Mouse (Mus musculus) mouse trophoblast stem cell (cell line): ENCODE measurements around the gene Rap1gap2.

Source experiments
- in situ Hi-C, 2 experiments: fragments of 300-500 bp; cut with MseI, MboI; formaldehyde crosslinking; loops; 2 replicates in 1 of 2; 3 replicates in 1 of 2; pipeline ENCODE4 v1.15.1; 2025

The Rap1gap2 gene

DNA sequence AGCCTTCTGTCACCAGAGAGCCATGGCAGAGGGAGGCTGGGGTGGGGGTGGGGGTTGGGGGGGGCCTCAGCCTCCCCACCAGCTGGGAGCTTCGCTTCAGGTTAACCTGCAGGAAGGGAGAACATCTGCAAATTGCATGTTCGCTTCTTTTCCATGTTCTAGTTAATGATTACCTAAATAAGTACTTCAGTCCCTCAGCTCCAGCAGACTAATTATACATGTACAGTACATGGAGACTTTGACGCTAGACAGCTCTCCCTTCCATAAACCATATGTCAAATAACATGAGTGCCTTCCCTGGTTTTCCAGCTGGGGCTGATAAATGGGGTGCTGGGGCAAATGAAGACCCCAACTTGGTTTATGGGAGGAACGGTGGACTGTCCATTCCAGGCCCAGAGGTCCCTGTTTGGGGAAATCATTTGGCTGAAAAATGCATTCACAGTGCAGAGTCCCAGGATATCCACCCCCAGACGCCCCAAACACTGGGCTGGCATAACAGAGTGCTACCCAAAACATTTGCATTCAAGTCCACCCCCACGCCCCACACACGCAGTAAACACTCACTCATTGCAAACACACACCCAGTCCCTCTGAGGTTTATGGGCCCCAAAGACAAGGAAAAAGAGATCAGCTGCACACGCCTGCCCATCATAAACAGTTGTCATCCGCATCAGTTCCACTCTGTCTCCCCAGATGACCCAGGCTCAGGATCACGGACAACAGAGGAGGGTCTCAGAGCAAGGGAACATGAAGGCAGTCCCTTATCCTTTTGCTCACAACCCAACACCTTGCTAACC lies 146.3 kb downstream of the Rap1gap2 start:
- in situ Hi-C loops: no loop called here

DNA sequence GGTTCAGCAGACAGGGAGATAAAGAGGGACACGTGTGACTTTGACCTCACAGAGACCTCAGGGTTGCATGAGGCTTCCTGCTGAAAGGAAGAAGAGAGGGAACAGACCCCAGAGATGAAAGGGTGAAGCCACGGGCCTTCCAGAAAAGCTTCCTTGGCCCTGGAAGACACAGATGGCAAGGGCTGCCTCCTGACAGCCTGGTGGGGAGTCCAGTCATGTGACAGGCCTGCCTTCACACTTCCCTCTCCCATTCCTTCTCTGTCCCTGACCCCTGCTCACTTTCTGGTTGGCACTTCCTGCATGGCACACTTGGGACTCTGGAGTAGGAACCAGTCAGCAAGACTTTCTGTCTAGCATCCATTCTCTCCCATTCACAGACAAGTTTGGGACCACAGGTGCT lies 148.1 kb downstream of the Rap1gap2 start:
- in situ Hi-C loops: no loop called here

DNA sequence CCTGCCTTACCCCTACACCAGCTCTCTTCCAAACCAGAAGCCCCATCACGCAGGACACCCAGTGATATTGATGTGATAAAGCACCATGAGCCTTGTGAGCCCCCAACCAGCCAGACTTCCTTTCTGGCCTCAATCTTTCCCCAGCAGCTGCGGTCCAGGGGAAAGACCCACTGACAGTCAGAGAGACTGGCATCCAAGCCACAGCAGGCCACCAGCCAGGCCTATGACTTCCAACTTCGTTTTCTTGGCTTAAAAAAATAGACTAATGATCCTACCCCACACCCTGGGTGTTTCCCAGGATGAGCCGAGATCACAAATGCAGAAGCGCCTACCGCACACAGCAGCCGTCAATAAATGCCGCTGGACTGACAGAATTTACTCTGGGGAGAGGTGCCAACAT lies 151.1 kb downstream of the Rap1gap2 start:
- in situ Hi-C loops: no loop called here

DNA sequence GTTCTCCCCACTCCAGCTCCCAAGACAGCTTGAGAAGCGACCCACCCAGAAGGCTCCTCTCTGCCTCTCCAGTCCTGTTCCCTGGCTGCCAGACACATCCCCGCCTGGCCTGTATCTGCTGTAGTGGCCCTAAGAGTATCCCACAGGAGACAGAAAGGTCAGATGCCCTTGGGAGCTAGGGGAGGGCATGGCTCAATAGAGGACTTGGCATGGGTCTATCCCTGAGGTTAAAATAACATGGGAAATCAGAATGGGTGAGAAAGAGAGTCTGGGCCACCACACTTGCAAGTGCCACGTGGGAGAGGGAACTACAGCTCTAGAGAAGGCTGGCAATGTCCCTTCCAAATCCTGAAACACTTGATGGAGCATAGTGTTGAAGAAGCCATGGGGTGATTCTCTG lies 152.3 kb downstream of the Rap1gap2 start:
- in situ Hi-C loops: no loop called here

DNA sequence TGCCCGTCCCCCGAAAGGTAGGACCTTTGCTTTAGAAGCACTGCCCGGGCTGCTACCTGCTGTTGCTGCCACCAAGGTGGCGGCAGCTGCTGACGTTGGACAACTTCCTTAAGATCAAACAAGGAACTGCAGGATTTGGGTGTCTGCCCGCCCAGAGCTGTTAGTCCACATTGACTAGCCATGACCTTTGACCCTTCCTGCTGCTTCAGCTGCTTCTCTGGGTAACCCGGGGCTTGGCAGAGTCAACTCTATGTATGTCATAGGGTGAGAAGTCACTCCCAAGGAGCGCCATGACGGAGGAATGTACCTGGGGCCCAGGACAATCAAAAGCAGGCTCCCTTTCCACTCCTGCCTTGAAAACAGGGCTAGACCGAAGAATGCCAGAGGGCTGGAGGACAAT lies 153.5 kb downstream of the Rap1gap2 start:
- in situ Hi-C loops: no loop called here

DNA sequence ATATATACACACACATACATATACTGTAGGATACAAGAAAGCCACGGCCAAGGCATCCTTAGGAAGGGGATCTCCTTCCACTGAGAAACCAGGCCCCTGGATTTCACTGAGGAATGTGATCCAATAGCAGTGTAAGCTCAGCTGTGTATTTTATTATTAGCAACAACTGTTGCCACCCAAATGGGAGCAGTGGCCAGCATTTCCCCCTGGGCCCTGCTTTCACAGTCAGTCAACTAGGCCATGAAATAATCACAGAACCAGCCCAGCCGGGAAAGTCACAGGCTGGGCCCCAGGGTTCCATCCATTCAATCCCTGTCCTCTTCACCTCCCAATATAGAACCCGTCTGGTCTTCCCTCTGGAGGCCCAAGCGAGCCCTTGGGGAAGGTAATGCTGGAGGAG lies 162.2 kb downstream of the Rap1gap2 start:
- in situ Hi-C loops: no loop called here

DNA sequence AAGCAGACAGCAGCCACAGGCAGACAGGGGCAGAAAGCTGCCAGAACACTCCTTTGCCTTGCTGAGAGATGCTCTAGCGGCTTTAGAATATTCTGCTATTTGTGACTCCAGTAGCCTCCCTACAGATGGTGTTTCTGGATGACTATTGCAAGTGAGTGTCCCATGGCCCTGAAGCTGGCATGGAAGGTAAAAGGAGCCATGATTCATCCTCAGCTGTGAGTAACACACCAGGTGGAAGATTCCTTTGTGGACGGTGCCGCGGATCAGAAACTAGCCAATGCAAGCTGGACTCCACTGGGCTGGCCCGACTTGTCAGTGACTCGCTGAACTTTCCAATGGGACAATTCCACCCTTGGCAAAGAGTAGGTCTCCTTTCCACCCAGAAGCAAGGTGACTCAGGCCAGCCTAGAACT lies 162.7 kb downstream of the Rap1gap2 start:
- in situ Hi-C loops: no loop called here

DNA sequence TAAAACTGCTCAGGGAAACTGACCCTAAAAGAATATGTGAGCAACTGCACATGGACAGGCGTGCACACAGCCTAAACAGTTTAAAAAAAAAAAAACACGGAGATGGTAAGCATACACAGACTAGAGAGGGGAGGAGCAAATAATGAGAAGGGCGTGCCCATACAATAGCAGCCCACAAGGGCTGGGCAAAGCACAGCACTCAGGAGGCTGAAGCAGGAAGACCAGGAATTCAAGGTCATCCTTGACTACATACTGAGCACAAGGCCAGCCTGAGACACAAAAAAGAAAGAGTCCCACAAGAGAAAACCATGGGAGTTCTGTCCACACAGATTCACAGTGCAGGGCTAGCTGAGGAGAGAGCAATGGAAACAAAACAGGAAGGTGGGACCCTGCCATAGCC lies 165.1 kb downstream of the Rap1gap2 start:
- in situ Hi-C loops: no loop called here

DNA sequence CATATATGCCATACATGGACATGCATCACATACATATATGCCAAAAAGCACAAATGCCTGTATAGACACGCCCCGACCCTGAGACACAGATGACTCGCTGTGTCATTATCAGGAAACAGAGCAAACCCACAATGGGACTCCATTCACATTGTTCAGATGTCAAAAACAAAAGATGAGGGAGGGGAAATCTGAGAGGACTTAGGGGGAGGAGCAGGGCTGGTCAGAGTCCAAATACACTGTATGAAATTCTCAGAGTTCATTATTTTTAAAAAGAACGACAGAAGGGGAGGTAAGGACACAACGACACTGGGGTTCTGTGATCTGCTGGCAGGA lies 166.8 kb downstream of the Rap1gap2 start:
- in situ Hi-C loops: no loop called here

DNA sequence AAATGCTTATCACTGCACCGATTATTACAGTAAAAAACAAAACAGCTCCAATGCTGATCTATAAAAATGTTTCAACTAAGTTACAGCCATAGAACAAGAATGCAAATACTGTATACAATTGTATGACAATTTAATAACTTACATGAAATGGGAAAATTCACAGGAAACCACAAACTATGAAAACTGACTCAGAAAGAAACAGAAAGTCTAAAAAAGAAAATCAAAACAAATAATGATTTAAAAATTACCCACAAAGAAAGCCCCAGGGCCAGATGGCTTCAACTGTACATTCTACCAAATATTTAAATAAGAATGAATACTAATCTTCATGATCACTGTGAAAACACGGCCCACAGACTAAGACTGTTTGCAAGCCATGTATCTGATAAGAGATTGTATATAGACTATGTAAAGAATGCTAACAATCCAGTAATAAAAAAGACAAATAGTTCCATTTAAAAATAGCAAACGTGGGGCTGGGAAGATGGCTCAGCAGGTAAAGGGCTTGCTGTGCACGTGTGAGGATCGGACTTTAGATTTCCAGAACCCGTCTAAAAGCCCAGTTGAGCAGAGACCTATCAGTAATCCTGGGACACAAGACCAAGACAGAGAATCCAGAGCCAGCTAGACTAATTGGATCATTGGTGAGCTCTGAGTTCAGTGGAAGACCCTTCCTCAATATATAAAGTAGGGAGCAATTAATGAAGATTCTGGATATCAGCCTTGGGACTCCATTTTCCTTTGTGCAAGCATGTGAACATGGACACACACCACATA lies 167.4 kb downstream of the Rap1gap2 start:
- in situ Hi-C loops: no loop called here

DNA sequence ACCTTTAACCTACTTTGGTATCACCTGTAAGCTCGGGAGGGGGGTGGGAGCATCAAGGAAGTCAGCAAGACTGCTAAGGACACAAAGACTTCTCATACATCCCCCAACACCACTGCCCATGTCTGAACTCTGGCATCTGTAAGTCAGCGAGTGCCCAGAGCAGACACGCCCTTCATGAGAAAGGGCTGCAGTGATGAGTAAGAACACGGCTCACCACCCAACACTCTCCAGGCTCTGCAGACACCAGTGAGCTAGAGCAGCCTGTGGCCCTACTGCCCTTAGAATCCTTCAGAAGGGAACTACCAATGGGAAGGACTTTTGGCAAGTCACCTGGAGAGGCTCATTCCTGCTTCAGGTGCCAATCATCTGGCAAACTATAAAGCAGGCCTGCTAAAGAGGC lies 168.3 kb downstream of the Rap1gap2 start:
- in situ Hi-C loops: no loop called here

DNA sequence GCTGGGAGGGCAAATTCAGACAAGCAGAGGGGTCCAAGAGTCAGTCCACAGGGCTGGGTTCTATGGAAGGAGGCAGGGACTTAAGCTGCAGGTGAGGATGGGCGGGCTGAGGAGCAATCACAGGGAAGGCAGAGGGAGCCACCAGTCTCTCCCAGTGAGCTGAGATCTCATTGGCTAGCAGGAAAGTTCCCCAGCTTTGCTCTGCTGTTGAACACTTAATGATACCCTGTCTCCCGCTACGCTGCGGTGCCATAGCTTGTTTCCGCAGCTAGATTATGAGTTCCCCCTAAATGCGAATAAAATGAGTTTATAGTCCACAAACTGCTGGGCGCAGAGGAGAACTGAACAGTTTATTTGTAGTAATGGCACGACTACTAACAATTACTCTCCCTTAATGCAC lies 170.6 kb downstream of the Rap1gap2 start:
- in situ Hi-C loops: no loop called here

DNA sequence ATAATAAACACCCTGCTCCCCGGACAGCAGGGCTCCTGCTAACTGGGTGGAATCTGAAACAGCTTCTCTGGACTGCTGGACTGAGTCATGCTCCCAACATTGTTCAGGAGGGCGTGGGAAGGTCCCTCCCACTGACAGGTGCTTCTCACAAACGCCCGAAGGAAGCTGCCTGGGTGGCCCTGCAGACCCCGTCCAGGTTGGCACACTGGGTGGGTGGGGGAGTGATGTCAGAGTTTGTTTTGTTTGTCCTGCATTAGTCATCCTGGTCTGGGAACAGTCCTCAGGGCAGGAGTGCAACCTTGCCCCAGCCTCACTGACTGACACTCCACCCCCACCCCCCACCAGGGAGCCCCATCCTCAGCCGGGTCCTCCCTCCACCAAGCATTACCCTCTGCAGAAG lies 171.5 kb downstream of the Rap1gap2 start:
- in situ Hi-C loops: no loop called here

DNA sequence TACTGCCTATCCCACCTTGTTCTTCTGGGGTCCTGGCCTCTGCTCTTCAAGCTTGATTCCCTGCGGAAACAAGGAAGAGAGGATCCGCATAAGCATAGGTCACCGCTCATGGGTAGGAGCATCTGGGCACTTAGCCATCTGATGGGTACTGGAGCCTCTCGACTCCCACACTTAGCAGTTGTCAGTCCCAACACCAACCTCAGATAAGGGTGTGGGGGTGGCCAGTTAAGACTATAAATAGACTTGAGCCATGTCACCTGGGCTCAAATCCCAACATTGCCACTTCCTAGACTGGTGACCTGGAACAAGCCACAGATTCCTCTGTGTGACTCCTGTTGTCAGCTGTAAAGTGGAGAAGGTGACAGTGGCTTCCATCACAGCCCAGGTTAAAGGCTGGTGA lies 172.5 kb downstream of the Rap1gap2 start:
- in situ Hi-C loops: no loop called here

DNA sequence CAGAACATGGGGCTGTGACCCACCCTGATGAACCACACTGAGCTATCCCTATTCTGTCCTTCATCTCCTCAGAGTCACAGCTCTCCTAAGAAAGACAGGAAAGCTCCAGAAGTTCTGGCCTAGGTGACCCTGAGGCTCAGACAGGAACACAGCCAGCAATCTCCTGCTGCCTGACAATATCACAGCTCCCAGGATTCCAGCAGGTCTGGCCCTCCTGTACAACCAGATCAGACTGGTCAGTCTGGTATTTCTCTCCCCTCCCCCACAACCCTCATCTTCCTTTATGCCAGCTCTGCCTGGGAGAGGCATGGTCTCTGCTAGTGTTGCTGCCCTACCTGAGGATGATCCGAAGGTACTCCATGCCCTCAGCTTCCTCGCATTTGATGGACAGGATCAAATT lies 175.3 kb downstream of the Rap1gap2 start:
- in situ Hi-C loops: no loop called here

DNA sequence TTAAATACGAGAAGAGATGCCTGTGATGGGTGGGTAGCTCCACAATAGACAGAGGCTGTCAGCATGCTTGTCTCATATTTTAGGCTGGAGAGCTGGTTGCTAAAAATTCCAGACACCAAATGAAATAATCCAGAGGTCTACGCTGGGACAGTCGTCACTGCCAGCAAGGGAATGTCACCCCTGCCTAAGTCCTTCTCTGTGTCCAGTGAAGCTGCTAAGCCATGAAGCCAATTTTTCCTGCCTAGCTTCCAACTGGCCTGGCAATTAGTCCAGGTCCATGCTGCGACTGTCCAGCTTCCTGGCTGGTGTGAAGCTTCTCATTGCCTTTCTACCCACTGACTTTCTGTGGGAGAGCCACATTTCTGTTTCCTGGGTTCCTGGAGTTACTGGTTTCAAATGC lies 177.7 kb downstream of the Rap1gap2 start:
- in situ Hi-C loops: no loop called here

DNA sequence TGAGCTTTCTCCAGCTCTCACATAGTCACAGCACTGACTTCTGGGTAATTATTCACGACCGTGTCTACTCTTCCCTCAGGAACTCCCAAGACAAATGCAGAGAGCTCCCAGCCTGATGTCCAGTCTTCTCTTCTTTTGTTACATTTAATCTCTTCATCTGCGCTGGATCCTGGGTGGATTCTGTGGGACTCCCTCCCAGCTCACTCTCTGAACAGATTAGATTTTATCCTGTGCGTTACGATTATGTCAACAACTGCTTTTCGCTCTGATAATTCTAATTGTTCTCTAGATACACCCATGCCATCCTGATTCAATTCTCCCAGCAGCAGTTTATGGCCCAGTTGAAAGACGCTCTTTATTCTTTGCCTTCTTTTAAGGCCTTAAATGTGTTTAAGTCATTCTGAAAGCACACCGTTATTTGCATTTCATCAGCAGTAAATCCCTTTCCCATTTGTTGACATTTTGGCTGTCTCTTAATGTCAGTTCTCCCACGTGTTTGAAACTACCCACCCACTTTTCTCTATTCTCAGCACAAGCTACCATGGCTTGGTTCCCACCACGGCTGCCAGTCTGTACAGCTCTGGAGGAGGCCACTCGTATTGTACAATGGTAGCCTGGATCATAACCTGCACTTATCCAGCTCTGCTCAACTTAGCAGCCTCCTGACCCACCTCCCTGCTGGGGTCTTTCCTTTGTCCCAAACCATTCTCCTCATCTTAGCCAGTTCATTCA lies 180.8 kb downstream of the Rap1gap2 start:
- in situ Hi-C loops: no loop called here

DNA sequence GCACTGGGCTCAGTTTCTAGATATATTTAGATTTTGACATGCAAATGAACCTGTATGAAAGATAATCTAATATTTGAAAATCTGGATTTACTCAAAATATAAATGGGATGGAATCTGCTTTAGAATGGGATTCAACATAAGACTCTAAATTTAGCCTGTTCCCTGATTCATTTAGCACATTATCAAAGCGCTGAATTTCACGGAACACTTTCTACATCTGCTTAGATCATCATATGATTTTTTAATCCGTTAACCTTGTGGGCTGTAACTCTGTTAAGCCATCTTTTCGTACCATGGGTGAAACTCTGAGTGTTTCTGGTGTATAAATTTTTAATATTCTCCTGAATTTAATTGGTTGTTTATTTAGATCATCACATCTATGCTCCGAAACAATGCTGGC lies 184.4 kb downstream of the Rap1gap2 start:
- in situ Hi-C loops: no loop called here

DNA sequence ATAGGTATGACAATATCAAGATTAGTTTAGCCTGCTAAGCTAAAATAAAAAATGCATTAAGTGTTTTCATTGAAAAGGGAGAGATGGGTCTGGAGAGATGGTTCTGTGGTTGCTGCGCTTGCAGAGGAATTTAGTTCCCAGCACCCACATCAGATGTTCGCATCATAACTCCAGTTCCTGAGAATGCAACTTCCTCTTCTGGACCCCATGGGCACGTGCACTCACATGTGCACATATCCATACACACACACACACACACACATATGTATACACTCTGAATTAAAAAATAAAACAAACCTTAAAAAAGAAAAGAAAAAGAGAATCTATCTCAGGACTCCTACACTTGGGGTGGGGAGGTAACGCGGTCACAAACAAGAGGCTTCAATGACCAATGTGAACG lies 188.7 kb downstream of the Rap1gap2 start:
- in situ Hi-C loops: no loop called here

DNA sequence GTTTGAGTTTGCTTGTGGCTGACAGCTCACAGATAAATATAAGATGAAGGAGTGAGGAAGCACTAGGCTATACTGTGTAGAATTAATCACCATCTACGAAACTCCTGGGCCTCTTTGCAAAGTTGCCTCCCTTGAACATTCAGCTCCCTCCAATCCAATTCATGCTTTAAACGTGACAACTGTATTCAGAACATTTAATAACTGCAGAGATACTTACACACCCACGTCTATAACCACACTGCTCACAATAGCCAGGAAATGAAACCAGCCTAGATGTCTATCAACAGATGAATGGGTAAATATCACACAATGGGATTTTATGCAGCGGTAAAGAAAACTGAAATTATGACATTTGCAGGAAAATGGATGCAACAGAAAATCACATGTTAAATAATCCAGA lies 189.6 kb downstream of the Rap1gap2 start:
- in situ Hi-C loops: no loop called here

DNA sequence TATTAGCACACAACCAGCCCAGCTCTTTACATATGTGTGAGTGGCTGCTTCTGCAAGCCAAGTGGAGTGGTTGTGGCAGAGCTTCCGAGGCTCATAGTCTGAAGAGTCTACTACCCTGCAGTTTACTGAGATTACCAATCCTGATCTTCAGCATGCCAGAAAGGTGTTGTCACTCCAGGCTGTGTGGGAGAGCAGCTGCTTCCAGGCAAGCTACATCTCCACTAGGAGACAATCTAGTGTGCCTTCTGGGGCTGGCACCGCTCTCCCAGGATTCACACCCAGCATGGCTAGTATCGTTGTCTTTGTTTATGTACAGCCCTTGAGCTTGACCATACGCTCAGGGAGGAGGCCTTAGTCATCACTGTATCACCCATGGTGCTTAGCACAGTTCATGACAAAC lies 191.1 kb downstream of the Rap1gap2 start:
- in situ Hi-C loops: no loop called here

DNA sequence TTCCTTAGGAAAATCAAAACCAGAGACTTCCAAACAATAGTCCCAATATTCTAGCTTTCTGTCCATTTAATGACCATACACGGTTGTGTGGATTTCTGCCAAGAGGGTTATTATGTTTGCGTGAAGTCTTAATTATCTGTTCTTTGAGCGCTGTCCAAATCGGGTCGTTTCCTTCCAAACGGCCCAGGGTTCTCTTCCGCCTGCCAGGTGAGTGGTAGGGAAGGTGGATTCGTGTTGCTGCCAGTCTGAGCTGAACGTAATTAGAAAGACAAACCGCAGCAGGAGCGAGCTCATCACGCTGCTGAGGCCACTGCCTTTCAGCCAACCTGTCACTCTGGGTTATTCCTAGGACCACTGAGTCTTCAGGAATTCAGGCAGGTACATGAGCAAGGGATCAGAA lies 195.0 kb downstream of the Rap1gap2 start:
- in situ Hi-C loops: no loop called here

DNA sequence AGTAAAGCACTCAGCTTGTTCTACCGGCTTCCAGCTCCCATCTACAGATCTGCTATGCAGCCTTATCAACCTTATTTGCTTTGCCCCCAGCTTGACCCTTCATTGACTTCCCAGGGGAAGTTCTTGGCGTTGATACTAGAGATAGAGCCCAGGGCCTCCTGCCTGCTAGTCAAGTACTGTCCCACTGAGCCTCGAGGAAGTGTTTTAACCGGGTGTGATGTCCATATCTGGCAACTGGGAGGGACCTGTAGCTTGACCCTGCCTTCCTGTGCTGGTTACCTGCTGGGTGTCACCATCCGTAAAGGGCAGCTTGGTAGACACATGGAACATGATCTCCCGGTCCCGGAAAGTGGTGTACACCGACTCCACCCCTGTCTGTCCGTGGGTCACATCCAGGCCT lies 196.6 kb downstream of the Rap1gap2 start:
- in situ Hi-C loops: no loop called here
